Mouse (Mus musculus) E14TG2a.4 (cell line): ENCODE results near the gene Lsg1.

Experiments used
- CTCF ChIP-seq: conservative IDR thresholded peaks from 2 replicates; pipeline ENCODE4 v1.5.1; 2014; ENCODE audit warnings: low read length
- NANOG ChIP-seq: IDR thresholded peaks from 2 replicates; pipeline ENCODE4 v1.6.1; 2014; ENCODE audit warnings: borderline replicate concordance, low read length, mixed read lengths

DNA sequence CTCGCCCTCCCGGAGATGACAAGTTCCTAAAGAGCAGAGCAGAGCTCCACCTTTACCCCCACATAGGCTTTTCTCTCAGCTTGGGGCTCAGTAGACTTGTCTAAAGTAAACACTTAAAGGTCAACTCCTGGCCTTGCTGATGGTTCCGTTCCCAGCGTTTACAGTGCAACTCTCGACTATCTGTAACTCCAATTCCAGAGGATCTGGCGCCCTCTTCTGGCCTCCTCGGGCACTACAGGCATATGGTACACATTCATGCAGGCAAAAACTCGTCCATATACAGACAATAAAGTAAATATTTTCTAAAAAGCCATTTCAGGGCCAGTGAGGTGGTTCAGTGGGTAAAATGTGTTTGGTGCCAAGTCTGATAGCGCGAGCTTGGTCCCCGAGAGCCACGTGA, 72.0 kb downstream of the Lsg1 start:
- TF ChIP-seq CTCF (peak; percentile 85), NANOG (no peak)
